Mouse (Mus musculus) cortical plate, adult 2 months (tissue): ENCODE results near the gene Btbd10. TPM values are rescaled to one million over a fixed set of nuclear protein-coding genes. Genes with fewer than 3 reads are reported as not detected.
A peak's percentile ranks its signal among the peaks of the same experiment; 100 is the strongest.

Experiments
- H3K27ac ChIP-seq: fragments of 200-500 bp; 2 replicates; pipeline ENCODE4 v1.5.1; 2012; ENCODE audit warnings: low read length, control low read depth, inconsistent platforms; ENCODE audit not compliant: insufficient read depth
- H3K4me1 ChIP-seq: fragments of 200-500 bp; 2 replicates; pipeline ENCODE4 v1.6.1; 2011; ENCODE audit warnings: low read length; ENCODE audit not compliant: control insufficient read depth, insufficient read depth
- H3K4me3 ChIP-seq: fragments of 200-500 bp; 2 replicates; pipeline ENCODE4 v1.5.1; 2011; ENCODE audit warnings: mild to moderate bottlenecking, low read length, control low read depth; ENCODE audit not compliant: insufficient read depth
- CTCF ChIP-seq: fragments of 200-500 bp; IDR thresholded peaks from 2 replicates; pipeline ENCODE4 v1.5.1; 2011; ENCODE audit warnings: mild to moderate bottlenecking, control low read depth, low read length; ENCODE audit not compliant: insufficient read depth; ENCODE audit errors: extremely low read depth
- POLR2A ChIP-seq: fragments of 200-500 bp; IDR thresholded peaks from 2 replicates; pipeline ENCODE4 v1.6.1; 2011; ENCODE audit warnings: mild to moderate bottlenecking, low read length, control low read depth; ENCODE audit not compliant: insufficient read depth; ENCODE audit errors: extremely low read depth
- polyA plus RNA-seq: library from polyadenylated mRNA; depleted of rRNA; stranded (reverse); fragments of >200 nt; gene quantifications from 2 replicates; pipeline ENCODE4 v1.2.3, GENCODE M21; 2012

Btbd10 gene
- polyA plus RNA-seq, 1 experiment, result 75.1 TPM

DNA sequence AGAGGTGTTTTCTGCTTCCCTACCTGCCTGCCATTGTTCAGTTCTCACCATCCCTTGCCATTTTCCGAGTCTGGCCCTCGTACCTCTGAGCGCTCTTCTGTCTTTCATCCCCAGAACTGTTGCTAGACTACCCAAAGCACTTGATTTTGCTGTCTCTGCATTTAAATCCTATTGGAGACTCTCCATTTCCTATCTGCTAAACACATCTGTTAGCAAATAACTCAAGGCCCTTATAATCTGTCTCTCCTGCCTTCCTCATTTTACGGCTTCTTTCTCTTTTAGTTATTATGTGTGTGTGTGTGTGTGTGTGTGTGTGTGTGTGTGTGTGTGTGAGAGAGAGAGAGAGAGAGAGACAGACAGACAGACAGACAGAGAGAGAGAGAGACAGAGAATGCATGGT, 71.4 kb downstream of the Btbd10 start:
- TF ChIP-seq POLR2A, result no peak
- TF ChIP-seq CTCF, result no peak
- Histone ChIP-seq H3K27ac (no peak overlapping the region), H3K4me3 (no peak overlapping the region), H3K4me1 (no peaks in the 10 kb centered on the region)

DNA sequence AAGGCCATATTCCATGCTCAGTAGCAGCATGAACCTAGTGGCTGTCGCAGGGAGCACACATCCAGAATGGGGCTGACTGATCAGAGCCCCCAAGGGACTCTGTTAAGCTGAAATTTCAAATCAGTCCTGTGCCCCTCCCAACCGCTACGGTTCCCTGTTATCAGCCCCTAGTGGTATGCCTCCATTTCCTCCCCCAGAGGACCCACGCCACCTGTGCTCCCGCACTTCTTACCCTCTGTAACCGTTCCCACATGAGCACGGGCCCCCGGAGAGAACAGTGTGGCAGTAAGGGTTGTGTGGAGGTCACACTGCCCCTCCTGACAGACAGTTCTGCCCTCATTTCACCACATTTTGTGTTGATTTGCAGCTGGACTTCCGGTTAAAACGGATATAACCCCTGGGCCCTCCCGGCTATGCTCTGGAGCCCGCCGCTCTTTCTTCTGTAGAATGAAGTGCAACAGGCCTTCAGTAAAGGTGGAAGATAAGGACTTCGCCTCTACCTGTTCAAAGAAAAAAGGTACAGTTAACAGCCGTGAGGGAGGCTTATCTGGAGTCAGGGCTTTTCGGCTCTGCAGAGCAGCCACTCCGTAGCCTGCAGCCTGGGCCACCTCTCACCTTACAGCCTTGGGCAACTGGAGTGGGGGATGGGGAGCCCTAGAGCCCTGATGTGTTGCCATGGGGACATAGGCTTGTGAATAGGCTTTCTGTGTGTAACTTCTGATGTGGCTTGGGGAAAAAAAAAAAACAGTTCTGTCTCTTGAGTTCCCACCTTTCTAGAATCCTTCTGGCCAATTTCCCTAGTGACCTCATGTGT, 73.9 kb downstream of the Btbd10 start:
- TF ChIP-seq POLR2A, result no peak
- TF ChIP-seq CTCF, result no peak
- Histone ChIP-seq H3K27ac (no peak overlapping the region), H3K4me3 (no peak overlapping the region), H3K4me1 (0 out of 2 replicates have a peak, but pooled peaks cover 2% of the 10 kb centered on the region)

DNA sequence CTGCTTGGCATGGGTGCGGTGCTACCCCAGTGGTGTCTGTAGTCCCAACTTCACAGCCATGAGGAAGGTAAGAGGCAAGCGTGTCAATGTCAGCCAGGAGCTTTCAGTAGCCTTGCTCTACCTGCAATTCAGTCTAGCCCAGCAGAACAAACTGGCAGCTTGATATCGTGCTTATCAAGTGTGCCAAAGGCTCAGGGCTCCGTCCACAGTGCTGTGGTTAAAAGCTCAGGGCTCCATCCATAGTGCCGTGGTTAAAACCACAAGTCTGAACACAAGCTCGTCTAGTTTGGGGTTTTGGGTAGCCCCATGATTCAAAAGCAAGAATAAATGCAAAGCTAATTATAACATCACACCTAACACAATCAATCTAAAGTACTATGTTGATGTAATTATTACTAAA, 74.6 kb downstream of the Btbd10 start:
- Histone ChIP-seq H3K4me1 (0 out of 2 replicates have a peak, but pooled peaks cover 2% of the 10 kb centered on the region), H3K4me3 (no peak overlapping the region), H3K27ac (no peak overlapping the region)
- TF ChIP-seq CTCF (no peak), POLR2A (no peak)

DNA sequence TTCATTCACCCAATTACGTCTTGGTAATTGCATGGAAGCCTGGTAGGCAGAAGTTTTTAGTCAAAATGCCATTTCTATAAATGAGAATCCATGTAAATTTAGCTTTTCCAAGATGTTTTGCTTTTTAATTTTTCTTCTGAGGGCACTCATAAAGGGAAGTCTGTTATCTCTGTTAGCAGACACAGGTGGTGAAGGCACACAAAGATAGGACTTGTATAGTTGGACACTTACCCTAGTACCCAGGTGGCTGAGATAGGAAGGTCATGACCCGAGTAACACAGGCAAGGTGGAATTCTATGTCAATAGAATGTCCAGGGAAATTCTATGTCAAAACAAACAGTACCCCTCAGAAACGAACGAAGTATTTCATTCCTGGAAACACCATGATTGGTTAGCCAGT, 77.0 kb downstream of the Btbd10 start:
- TF ChIP-seq CTCF (no peak), POLR2A (no peak)
- H3K4me3 ChIP-seq, result no peak overlapping the region
- no peak overlapping the region for H3K27ac ChIP-seq
- H3K4me1 ChIP-seq, result peaks cover 2% of the 10 kb centered on the region; the same call in 1 of the 2 replicates

DNA sequence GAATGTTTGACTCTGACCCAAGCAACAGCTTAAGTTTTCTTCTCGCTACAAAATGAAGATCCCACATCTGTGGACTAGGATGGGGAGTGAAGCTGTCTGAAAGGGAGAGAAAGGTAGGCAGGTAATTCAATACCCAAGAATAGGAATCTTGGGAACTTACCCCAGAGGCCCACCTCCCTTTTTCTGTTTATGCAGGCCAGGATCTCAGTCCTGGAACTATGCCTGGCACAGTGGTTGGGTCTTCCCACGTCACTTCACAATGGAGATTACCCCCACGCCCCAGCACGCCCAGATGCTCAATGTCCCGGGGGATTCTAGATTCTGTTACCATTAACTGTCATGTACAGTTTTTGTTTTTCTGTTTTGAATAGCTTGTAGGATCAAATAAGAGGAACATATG, 77.5 kb downstream of the Btbd10 start:
- Histone ChIP-seq H3K4me3 (no peak overlapping the region), H3K27ac (peak overlapping the region; percentile 47; the same call in 1 of the 2 replicates), H3K4me1 (peaks cover 2% of the 10 kb centered on the region; the same call in 1 of the 2 replicates)
- TF ChIP-seq POLR2A (no peak), CTCF (no peak)

DNA sequence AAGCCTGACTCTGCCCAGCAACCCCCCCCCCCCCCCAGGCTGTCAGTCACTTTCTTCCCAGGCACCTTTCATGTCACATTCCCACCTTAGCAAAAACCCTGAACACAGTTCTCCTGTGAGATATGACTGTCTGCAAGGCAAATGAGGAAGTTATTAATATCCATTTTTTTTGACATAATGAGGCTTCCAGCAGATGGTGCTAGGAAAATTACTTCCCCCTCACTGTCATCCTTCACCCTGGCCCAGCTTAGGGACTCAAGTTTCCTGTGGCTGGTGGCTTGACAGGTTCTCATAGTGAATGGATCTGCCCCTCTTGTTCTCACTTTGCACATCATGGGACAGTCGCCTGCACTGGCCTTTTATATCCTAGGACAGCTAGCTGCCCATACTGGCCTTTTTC, 80.0 kb downstream of the Btbd10 start:
- H3K27ac ChIP-seq, result no peak overlapping the region

DNA sequence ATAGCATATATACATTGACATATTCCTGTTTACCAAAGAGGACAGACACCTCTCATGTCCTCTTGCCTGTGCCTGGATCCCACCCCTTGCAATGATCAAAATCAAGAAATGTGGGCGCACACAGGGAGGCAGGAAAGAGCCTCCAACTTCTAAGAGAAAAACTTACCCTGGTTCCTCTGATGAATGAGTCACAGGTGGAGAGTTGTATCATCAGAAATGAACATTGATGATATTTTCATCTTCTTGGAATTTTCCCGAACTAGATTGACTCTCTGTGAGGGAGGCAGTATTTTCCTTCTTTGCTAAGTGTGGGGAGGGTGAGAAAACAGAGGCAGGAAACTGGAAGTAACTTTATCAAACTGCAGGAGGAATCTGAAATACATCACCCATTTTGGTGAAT, 83.8 kb downstream of the Btbd10 start:
- no peak overlapping the region for H3K4me3 ChIP-seq
- H3K4me1 ChIP-seq, result peaks cover 2% of the 10 kb centered on the region; the same call in 1 of the 2 replicates
- no peak for TF ChIP-seq CTCF
- TF ChIP-seq POLR2A, result no peak
- H3K27ac ChIP-seq, result no peak overlapping the region

More for the DNA sequence above, 80.0 kb downstream of the Btbd10 start:
- Histone ChIP-seq H3K4me1 (peaks cover 4% of the 10 kb centered on the region; the same call in 1 of the 2 replicates), H3K4me3 (no peak overlapping the region)
- no peak for TF ChIP-seq CTCF
- TF ChIP-seq POLR2A, result no peak

DNA sequence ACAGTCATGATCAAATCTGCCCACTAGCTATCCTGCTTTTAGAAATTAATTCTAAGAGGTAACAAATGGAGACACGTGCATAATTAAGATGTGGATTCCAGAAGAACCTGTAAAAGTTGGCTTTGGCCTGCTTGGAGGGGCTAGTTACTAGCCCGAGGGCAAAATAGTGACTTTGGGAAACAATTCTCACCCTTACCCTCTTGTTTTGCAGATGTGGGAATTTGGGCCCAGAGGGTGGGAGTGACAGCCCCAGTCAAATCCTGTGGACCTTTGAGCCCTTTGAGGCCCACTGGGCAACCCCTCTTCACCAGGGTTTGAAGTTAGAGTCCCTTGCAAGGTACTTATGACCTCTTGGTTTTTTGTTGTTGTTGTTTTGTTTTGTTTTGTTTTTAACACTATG, 89.9 kb downstream of the Btbd10 start:
- Histone ChIP-seq H3K4me3 (no peak overlapping the region), H3K4me1 (no peaks in the 10 kb centered on the region), H3K27ac (no peak overlapping the region)
- TF ChIP-seq CTCF (no peak), POLR2A (no peak)

DNA sequence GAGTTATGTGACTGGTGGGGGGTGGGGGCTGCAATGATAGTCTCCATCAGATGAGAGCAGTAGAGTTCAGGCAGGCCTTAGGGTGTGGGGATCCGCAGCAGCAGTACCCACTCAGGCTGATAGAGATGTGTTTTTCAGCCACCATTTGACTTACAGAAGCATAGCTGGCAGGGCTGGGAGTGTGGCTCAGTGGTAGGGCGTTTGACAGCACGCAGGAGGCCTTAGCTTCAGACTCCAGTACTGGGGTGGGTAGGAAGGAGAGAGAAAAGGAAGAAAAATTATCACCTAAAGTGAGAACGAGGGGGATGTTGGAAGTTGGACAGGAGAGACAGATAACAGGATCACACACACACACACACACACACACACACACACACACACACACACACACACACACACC, 90.7 kb downstream of the Btbd10 start:
- Histone ChIP-seq H3K4me1 (no peaks in the 10 kb centered on the region), H3K27ac (no peak overlapping the region), H3K4me3 (no peak overlapping the region)
- TF ChIP-seq POLR2A, result no peak
- no peak for TF ChIP-seq CTCF

DNA sequence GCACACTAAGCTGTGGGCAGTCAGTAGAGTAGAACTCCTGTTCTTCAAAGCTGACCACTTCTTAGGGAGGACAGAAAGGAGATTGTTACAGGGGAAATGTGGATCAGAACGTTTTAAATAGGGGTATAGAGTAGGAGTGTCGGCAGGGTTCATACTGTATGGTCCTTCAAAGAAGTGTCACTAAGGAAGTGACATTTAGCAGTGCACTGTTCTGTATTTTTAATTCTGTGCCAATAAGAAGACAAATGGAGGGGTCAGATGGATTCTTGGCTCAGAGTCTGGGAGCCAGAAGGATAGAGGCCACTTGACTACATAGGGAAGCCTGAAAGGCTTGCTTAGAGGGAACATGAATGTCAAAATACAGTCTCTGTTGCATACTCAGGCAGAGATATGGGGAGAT, 91.9 kb downstream of the Btbd10 start:
- no peak for TF ChIP-seq POLR2A
- no peak for TF ChIP-seq CTCF
- Histone ChIP-seq H3K4me1 (peaks cover 2% of the 10 kb centered on the region), H3K4me3 (no peak overlapping the region), H3K27ac (no peak overlapping the region)
